Mouse (Mus musculus) embryonic facial prominence, embryonic 11.5 days (tissue): ENCODE measurements at regions not wholly inside any gene's neighbourhood (a gene's known extent, or its start where the extent isn't known, plus 50 kb on each side); places are given as distances from the start of the nearest gene placed in this dataset.

Experiments
- ATAC-seq: fragments of 200-750 bp; cut with Nextera tagmentation; replicated peaks from 2 replicates; pipeline ENCODE4 v1.8.0; 2017; ENCODE audit warnings: low read depth; ENCODE audit not compliant: insufficient number of reproducible peaks, low FRiP score, low TSS enrichment
- DNase-seq: peaks from one replicate; pipeline ENCODE4 v3.0.0-alpha.2; 2015; ENCODE audit warnings: low spot score
- H3K27ac ChIP-seq: fragments of 300-500 bp; sonication (generic); replicated peaks from 2 replicates; pipeline ENCODE4 v1.5.1; 2014; ENCODE audit warnings: mild to moderate bottlenecking, low read depth, low read length, control low read depth
- H3K27me3 ChIP-seq: fragments of 300-500 bp; sonication (generic); 2 replicates; pipeline ENCODE4 v1.6.1; 2014; ENCODE audit warnings: mild to moderate bottlenecking, low read length, moderate library complexity, mixed read lengths; ENCODE audit not compliant: control insufficient read depth, insufficient read depth
- H3K36me3 ChIP-seq: fragments of 300-500 bp; sonication (generic); replicated peaks from 2 replicates; pipeline ENCODE4 v1.6.1; 2014; ENCODE audit warnings: low read depth, mild to moderate bottlenecking, low read length, moderate library complexity, mixed read lengths; ENCODE audit not compliant: control insufficient read depth, insufficient read depth
- H3K4me1 ChIP-seq: fragments of 300-500 bp; sonication (generic); 2 replicates; pipeline ENCODE4 v1.6.1; 2014; ENCODE audit warnings: low read length, mixed read lengths; ENCODE audit not compliant: control insufficient read depth, insufficient read depth
- H3K4me2 ChIP-seq: fragments of 300-500 bp; sonication (generic); 2 replicates; pipeline ENCODE4 v1.6.1; 2014; ENCODE audit warnings: low read depth, mild to moderate bottlenecking, control low read depth, low read length, moderate library complexity
- H3K4me3 ChIP-seq: fragments of 300-500 bp; sonication (generic); 2 replicates; pipeline ENCODE4 v1.5.1; 2014; ENCODE audit warnings: low read depth, low read length, control low read depth
- H3K9ac ChIP-seq: fragments of 300-500 bp; sonication (generic); replicated peaks from 2 replicates; pipeline ENCODE4 v1.6.1; 2014; ENCODE audit warnings: mild to moderate bottlenecking, control low read depth, low read length
- H3K9me3 ChIP-seq: fragments of 300-500 bp; sonication (generic); replicated peaks from 2 replicates; pipeline ENCODE4 v1.6.1; 2016; ENCODE audit warnings: mild to moderate bottlenecking, low read length, inconsistent platforms, mixed read lengths; ENCODE audit not compliant: control insufficient read depth
- WGBS: fragments of 180-500 bp; shearing (Covaris S2); extraction: QIAGEN DNeasy Blood & Tissue Kit; methylation state at CpG from one replicate; pipeline ENCODE4 v1.1.7; 2014; 5-methylcytosine and 5-hydroxymethylcytosine counted together

DNA sequence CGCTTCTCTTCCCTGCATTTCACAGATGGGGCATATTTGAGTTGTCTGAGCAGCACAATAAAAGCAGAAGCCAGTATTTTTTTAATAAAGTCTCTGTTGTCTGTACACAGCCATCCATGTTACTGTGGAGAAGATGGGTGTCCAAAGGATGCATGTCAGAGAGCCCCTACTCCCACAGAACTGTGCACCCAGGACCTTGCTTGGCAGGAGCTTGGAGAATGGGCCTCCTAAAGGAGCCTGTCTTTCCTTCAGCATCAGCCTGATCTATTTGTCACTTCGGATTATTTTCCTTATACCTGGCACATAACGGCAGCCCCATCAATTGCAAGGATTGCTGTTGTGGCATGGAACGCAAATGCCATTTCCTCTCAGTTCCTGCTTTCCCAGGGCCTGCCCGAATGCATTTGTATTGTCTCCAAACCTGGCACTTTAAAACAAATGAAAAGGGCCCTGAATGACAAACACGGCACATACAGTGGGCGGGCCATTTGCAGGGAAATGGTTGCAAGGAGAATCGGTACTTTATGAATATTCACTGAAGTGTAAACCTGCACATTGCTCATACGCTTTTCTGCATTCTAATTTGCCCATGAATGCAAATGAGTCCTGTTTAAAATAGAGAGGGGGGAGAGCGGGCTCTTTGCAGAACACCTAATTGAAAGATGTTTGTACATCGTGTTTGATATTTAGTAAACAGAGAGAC lies 104.4 kb upstream of the Olfm4 start:
- H3K4me3 ChIP-seq = no peak overlapping the region
- no peak overlapping the region for H3K4me2 ChIP-seq
- WGBS = 75% methylated on average over 11 of the region's 11 CpGs
- DNase-seq = no peak
- no peak overlapping the region for H3K27ac ChIP-seq
- no peak for ATAC-seq
- H3K36me3 ChIP-seq = no peaks in the 10 kb centered on the region
- H3K9ac ChIP-seq = no peak overlapping the region
- H3K27me3 ChIP-seq = no peaks in the 10 kb centered on the region
- no peaks in the 10 kb centered on the region for H3K9me3 ChIP-seq
- no peaks in the 10 kb centered on the region; the same call in 1 of the 2 replicates for H3K4me1 ChIP-seq

DNA sequence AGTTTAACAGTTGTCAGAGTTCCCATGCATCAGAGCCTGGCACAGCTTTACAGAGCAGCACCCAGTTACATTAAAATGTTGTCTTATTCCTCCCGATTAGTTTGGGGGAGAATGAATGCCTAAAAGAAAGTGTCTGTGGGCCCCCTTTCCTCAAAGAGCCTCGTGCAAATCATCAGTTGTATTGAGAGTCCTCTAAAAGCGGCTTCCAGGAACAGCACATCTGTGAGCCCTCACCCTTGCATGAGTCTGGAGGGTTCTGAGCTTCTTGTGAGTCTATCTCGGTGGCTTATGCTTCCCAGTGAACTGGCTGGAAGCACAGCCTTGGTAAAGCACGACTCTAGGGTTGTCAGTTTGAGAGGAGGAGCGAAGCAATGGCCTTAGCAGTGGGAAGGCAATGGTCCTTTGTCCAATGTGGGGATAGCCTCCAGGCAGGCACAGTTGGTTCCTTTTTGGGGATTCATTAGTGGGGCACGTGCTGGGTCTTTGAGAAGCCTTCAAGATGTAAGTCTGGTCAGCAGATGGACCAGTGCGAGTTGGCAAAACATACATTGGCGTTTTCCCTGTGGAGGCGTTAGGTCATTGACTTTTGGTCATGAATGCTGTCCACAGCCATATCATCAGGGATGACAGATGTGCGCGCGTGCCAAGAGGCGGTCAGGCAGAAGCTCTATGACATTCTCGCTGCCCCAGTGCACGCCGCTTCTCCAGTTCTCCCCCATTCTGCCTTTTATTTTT lies 105.4 kb upstream of the Olfm4 start:
- Histone ChIP-seq H3K4me1 (no peaks in the 10 kb centered on the region; the same call in 1 of the 2 replicates), H3K9ac (no peak overlapping the region), H3K4me3 (no peak overlapping the region), H3K4me2 (no peak overlapping the region), H3K36me3 (no peaks in the 10 kb centered on the region), H3K9me3 (no peaks in the 10 kb centered on the region), H3K27ac (no peak overlapping the region), H3K27me3 (no peaks in the 10 kb centered on the region)
- WGBS = 71% methylated on average over 17 of the region's 17 CpGs
- ATAC-seq (no peak), DNase-seq (no peak)

DNA sequence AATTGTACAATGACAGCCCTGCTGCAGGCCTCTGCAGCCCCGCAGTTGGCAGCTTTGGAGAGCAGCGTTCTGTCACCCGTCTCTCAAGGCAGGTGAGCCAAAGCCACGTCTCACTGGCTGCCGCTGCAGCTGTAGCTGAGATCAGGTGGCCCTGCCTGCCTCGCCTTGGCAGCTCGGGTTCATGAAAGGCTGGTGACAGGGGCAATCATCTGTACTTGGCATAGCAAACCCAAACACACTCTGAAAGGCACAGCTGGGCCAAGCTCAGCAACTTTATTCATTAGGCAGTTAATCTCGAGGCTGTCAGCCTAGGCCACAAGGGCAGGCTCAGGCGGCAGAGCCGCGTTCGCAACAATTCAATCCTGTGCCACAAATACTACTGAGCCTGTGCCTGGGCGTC lies 102.0 kb upstream of the Pcdh8 start:
- ATAC-seq (0 out of 2 replicates have a peak, but pooled peaks have one; percentile 34), DNase-seq (no peak)
- Histone ChIP-seq H3K27ac (no peak overlapping the region), H3K9ac (no peak overlapping the region), H3K4me2 (no peak overlapping the region), H3K27me3 (no peaks in the 10 kb centered on the region), H3K9me3 (no peaks in the 10 kb centered on the region), H3K4me3 (no peak overlapping the region), H3K4me1 (no peaks in the 10 kb centered on the region), H3K36me3 (no peaks in the 10 kb centered on the region)
- 51% methylated on average over 13 of the region's 13 CpGs for WGBS

DNA sequence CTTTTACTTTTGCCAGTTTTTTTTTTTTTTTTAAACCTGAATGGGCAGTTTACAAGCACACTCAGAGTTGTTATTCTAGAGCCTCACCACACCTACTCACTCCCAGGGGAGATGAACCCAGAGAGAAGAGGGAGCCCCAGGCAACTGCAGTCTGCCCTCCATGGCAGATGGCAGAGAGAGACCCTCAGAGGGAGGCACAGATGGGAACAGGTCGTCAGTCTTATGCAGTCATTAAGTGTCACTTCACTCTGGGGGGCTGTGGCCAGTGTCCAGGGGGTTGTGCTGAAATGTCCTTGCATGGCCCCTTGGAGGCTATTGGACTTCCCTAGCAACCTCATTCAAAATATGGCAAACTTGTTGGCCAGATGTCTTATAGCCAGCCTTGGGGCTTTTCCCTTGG lies 101.3 kb upstream of the Pcdh8 start:
- DNase-seq (no peak), ATAC-seq (no peak)
- H3K9me3 ChIP-seq = no peaks in the 10 kb centered on the region
- H3K9ac ChIP-seq = no peak overlapping the region
- no peaks in the 10 kb centered on the region for H3K27me3 ChIP-seq
- H3K4me2 ChIP-seq = no peak overlapping the region
- no peaks in the 10 kb centered on the region for H3K36me3 ChIP-seq
- WGBS = 17% methylated on average over 1 of the region's 1 CpGs
- no peaks in the 10 kb centered on the region for H3K4me1 ChIP-seq
- no peak overlapping the region for H3K4me3 ChIP-seq
- no peak overlapping the region for H3K27ac ChIP-seq

DNA sequence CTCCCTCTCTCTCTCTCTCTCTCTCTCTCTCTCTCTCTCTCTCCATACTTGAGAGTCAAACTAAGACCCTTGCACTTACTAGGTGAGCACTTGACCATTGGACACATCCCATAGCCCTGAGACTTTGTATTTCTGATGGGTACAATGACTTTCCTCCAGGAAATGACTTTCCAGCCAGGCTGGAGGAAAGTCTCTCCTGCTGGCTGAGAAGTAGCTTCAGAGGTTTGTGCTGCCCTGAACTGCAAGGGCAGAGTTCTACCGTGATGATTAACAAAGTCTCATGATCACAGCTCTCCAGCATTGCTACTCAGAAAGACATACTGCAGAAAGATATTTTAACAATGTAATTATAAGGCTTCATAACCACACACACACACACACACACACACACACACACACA lies 98.2 kb upstream of the Pcdh8 start:
- ATAC-seq = no peak
- H3K4me2 ChIP-seq = no peak overlapping the region
- no peak overlapping the region for H3K4me3 ChIP-seq
- DNase-seq = no peak
- WGBS = 65% methylated on average over 1 of the region's 1 CpGs
- H3K4me1 ChIP-seq = no peaks in the 10 kb centered on the region
- no peaks in the 10 kb centered on the region for H3K27me3 ChIP-seq
- H3K27ac ChIP-seq = no peak overlapping the region
- no peak overlapping the region for H3K9ac ChIP-seq
- no peaks in the 10 kb centered on the region for H3K36me3 ChIP-seq
- H3K9me3 ChIP-seq = no peaks in the 10 kb centered on the region

DNA sequence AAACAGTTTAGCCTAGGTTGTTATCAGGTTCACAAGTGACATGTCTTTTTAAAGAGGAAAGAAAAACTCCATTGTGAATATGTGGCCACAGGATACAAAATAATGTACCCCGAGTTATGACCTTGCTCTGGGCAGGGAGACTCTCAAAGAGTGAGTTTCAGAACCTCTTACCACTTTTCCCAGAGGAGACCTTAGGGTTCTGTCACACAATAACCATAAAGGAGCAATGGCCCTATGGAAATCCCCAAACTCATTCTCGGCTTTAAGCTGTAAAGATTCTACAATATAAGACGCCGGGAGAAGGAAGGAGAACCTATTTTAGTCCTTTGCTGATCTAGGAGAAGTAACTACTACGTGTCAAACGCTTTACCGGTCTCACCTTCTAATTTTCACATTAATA lies 85.1 kb upstream of the Pcdh8 start:
- no peak overlapping the region for H3K4me2 ChIP-seq
- ATAC-seq = no peak
- H3K4me1 ChIP-seq = no peaks in the 10 kb centered on the region
- no peak for DNase-seq
- no peak overlapping the region for H3K4me3 ChIP-seq
- WGBS = 88% methylated on average over 7 of the region's 7 CpGs
- no peak overlapping the region for H3K27ac ChIP-seq
- H3K36me3 ChIP-seq = no peaks in the 10 kb centered on the region
- no peaks in the 10 kb centered on the region for H3K9me3 ChIP-seq
- H3K27me3 ChIP-seq = no peaks in the 10 kb centered on the region
- no peak overlapping the region for H3K9ac ChIP-seq

DNA sequence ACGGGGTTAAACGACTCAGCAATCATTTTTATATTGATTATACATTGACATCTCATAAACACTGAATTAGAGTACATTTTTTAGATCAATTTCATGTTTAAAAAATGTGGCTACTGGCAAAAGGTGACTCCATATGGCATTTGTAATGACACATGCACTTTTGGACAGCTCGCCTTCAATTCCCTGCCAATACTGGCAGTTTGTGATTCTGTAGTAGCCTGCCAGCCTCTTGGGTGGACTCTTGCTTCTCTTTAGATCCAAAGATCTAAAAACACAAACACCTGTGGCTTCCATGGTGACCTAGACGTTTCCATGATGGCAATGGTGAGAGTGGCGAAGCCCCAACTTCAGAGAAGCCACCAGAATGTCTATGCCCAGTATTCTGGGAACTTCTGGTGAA lies 83.1 kb upstream of the Pcdh8 start:
- no peaks in the 10 kb centered on the region for H3K27me3 ChIP-seq
- H3K36me3 ChIP-seq = no peaks in the 10 kb centered on the region
- H3K4me3 ChIP-seq = no peak overlapping the region
- 89% methylated on average over 5 of the region's 5 CpGs for WGBS
- no peaks in the 10 kb centered on the region for H3K4me1 ChIP-seq
- no peak overlapping the region for H3K9ac ChIP-seq
- H3K4me2 ChIP-seq = no peak overlapping the region
- H3K9me3 ChIP-seq = no peaks in the 10 kb centered on the region
- no peak overlapping the region for H3K27ac ChIP-seq
- ATAC-seq = no peak
- DNase-seq = no peak

- Histone ChIP-seq H3K9me3 (no peaks in the 10 kb centered on the region), H3K9ac (no peak overlapping the region), H3K4me2 (no peak overlapping the region), H3K27ac (no peak overlapping the region), H3K27me3 (no peaks in the 10 kb centered on the region), H3K36me3 (no peaks in the 10 kb centered on the region), H3K4me3 (no peak overlapping the region), H3K4me1 (no peaks in the 10 kb centered on the region)
- 65% methylated on average over 10 of the region's 10 CpGs for WGBS
- ATAC-seq (no peak), DNase-seq (no peak)
These were observed 81.6 kb upstream of the Pcdh8 start for GRCm38 (mm10) chr14:79852683-79853082.
